Comparison of ENCODE assay signal across 7 mouse cellular contexts in genomic region chr9:108119891-108120411, GRCm38 (mm10). TPM values are rescaled to one million over a fixed set of nuclear protein-coding genes. Genes with fewer than 3 reads are reported as not detected.
DNase-seq lines count a peak whose midpoint lies in the region; ATAC-seq and TF ChIP-seq lines count a peak whose summit lies in the region.

No protein-coding gene starts in this region.

- WGBS in heart, embryonic 15.5 days = 19% methylated on average over 8 of the region's 11 CpGs
- 68% methylated on average over 5 of the region's 11 CpGs for whole genome bisulfite sequencing in limb, embryonic 14.5 days
- WGBS in stomach, postnatal 0 days = 14% methylated on average over 8 of the region's 11 CpGs

- H3K4me2 ChIP-seq in heart, embryonic 15.5 days = peak overlapping the region; percentile 38; the same call in 1 of the 2 replicates
- no peak overlapping the region for H3K4me2 ChIP-seq in limb, embryonic 14.5 days (replicated peaks; ENCODE audit: low read depth, low read length, severe bottlenecking)
- peak overlapping the region; percentile 14; the same call in 1 of the 2 replicates for H3K4me2 ChIP-seq in stomach, postnatal 0 days (replicated peaks; ENCODE audit: low read depth)

- no peak for TF ChIP-seq CTCF in stomach, postnatal 0 days (IDR thresholded peaks at IDR 0.05; ENCODE audit: low read depth)

- H3K9me3 ChIP-seq in heart, embryonic 15.5 days (replicated peaks) = no peaks in the 10 kb centered on the region
- no peaks in the 10 kb centered on the region for H3K9me3 ChIP-seq in limb, embryonic 14.5 days (ENCODE audit: control insufficient read depth, low read length)
- no peaks in the 10 kb centered on the region for H3K9me3 ChIP-seq in stomach, postnatal 0 days (ENCODE audit: control insufficient read depth, low read length)

- H3K27me3 ChIP-seq in heart, embryonic 15.5 days = peaks cover 11% of the 10 kb centered on the region
- no peaks in the 10 kb centered on the region for H3K27me3 ChIP-seq in limb, embryonic 14.5 days (ENCODE audit: control insufficient read depth, insufficient read depth, low read length)
- no peaks in the 10 kb centered on the region for H3K27me3 ChIP-seq in stomach, postnatal 0 days (ENCODE audit: control insufficient read depth, insufficient read depth, low read length)

- no peak for TF ChIP-seq EP300 in stomach, postnatal 0 days (optimal IDR thresholded peaks at IDR 0.05)

- peak overlapping the region; percentile 43; the same call in 1 of the 2 replicates for H3K9ac ChIP-seq in heart, embryonic 15.5 days
- H3K9ac ChIP-seq in limb, embryonic 14.5 days (ENCODE audit: low read depth, low read length, severe bottlenecking) = no peak overlapping the region
- no peak overlapping the region for H3K9ac ChIP-seq in stomach, postnatal 0 days (ENCODE audit: low read length)

- no peak for TF ChIP-seq POLR2A in limb, embryonic 14.5 days (IDR thresholded peaks at IDR 0.05; ENCODE audit: borderline replicate concordance, extremely low read depth, insufficient read depth, insufficient read length)

- H3K4me3 ChIP-seq in heart, embryonic 15.5 days = no peak overlapping the region
- no peak overlapping the region for H3K4me3 ChIP-seq in limb, embryonic 14.5 days (replicated peaks; ENCODE audit: low read length)
- H3K4me3 ChIP-seq in stomach, postnatal 0 days (ENCODE audit: low read depth, low read length) = no peak overlapping the region

- peak overlapping the region; percentile 87 for H3K27ac ChIP-seq in heart, embryonic 15.5 days
- H3K27ac ChIP-seq in limb, embryonic 14.5 days (replicated peaks; ENCODE audit: low read depth, low read length) = 0 out of 2 replicates have a peak overlapping the region, but pooled peaks have one; percentile 41
- peak overlapping the region; percentile 69 for H3K27ac ChIP-seq in stomach, postnatal 0 days (replicated peaks)

- H3K4me1 ChIP-seq in heart, embryonic 15.5 days (replicated peaks) = peaks cover 17% of the 10 kb centered on the region
- H3K4me1 ChIP-seq in limb, embryonic 14.5 days (ENCODE audit: control insufficient read depth, insufficient read depth, low read length) = peaks cover 10% of the 10 kb centered on the region; the same call in 1 of the 2 replicates
- peaks cover 3% of the 10 kb centered on the region; the same call in 1 of the 2 replicates for H3K4me1 ChIP-seq in stomach, postnatal 0 days (replicated peaks; ENCODE audit: control insufficient read depth, insufficient read depth)

- DNase-seq in ovary, adult 18-20 months (ENCODE audit: low spot score) = peak; percentile 55
- DNase-seq in ovary, postnatal 14 days (ENCODE audit: low spot score) = no peak
- DNase-seq in limb, embryonic 14.5 days (ENCODE audit: low spot score) = no peak
- peak; percentile 94 for DNase-seq in stomach, postnatal 0 days (ENCODE audit: low spot score)
- no peak for DNase-seq in B cell, adult 2 months
- DNase-seq in layer of hippocampus, postnatal 10 days (ENCODE audit: low spot score in 2 of 2) = no peak

- peak; percentile 90 for ATAC-seq in heart, embryonic 15.5 days (replicated peaks; ENCODE audit: insufficient number of reproducible peaks, insufficient read depth, low FRiP score, low read depth)
- peak; percentile 39; the same call in 1 of the 2 replicates for ATAC-seq in limb, embryonic 14.5 days (ENCODE audit: low FRiP score, low read depth)
- ATAC-seq in stomach, postnatal 0 days (ENCODE audit: low FRiP score, low TSS enrichment) = peak; percentile 96

- no peaks in the 10 kb centered on the region for H3K36me3 ChIP-seq in heart, embryonic 15.5 days
- H3K36me3 ChIP-seq in limb, embryonic 14.5 days (ENCODE audit: control insufficient read depth, insufficient read depth, low read length) = no peaks in the 10 kb centered on the region
- no peaks in the 10 kb centered on the region for H3K36me3 ChIP-seq in stomach, postnatal 0 days (ENCODE audit: control insufficient read depth, insufficient read depth, low read length)

RNA-seq across cellular contexts. Expression of gene Apeh, which starts 25.5 kb away (rescaled TPM):
- polyA plus RNA-seq in heart, embryonic 15.5 days (2015; fragmentation: Nextera tagmentation; extraction: Ambion mirVana) = 46.4 and 65.9 TPM in 2 replicates
- 55.6 and 64.6 TPM in 2 replicates for polyA plus RNA-seq in limb, embryonic 14.5 days (2012; rRNA removed)
- 38.6 and 41.3 TPM in 2 replicates for polyA plus RNA-seq in limb, embryonic 14.5 days (2014; fragmentation: Nextera tagmentation; extraction: Ambion mirVana)
- 35.4 and 38.4 TPM in 2 replicates for polyA plus RNA-seq in stomach, postnatal 0 days (2015; fragmentation: Nextera tagmentation; extraction: Ambion mirVana)
- 10 to 100 TPM; 41.0 to 46.7 TPM for total RNA-seq in layer of hippocampus, postnatal 10 days (2021)

RNA-seq across cellular contexts. Expression of gene Rnf123, which starts 36.8 kb away (rescaled TPM):
- 29.8 and 33.3 TPM in 2 replicates for polyA plus RNA-seq in heart, embryonic 15.5 days (2015; fragmentation: Nextera tagmentation; extraction: Ambion mirVana)
- polyA plus RNA-seq in limb, embryonic 14.5 days (2012; rRNA removed) = 67.9 and 89.0 TPM in 2 replicates
- polyA plus RNA-seq in limb, embryonic 14.5 days (2014; fragmentation: Nextera tagmentation; extraction: Ambion mirVana) = 32.4 and 33.0 TPM in 2 replicates
- polyA plus RNA-seq in stomach, postnatal 0 days (2015; fragmentation: Nextera tagmentation; extraction: Ambion mirVana) = 13.8 and 15.7 TPM in 2 replicates
- total RNA-seq in layer of hippocampus, postnatal 10 days (2021) = 10 to 100 TPM; 82.4 to 90.0 TPM

RNA-seq across cellular contexts. Expression of gene Mst1, which starts 39.7 kb away (rescaled TPM):
- 0.81 TPM in 1 of 2 replicates, not detected in the other for polyA plus RNA-seq in heart, embryonic 15.5 days (2015; fragmentation: Nextera tagmentation; extraction: Ambion mirVana)
- 0.93 and 1.1 TPM in 2 replicates for polyA plus RNA-seq in limb, embryonic 14.5 days (2012; rRNA removed)
- polyA plus RNA-seq in limb, embryonic 14.5 days (2014; fragmentation: Nextera tagmentation; extraction: Ambion mirVana) = 1.3 and 1.6 TPM in 2 replicates
- polyA plus RNA-seq in stomach, postnatal 0 days (2015; fragmentation: Nextera tagmentation; extraction: Ambion mirVana) = 4.4 and 4.8 TPM in 2 replicates
- not detected for total RNA-seq in layer of hippocampus, postnatal 10 days (2021)

Comparison
In these comparisons a context has a peak if more than half of its experiments do, and no peak if none do; other contexts are left out.
1. DNase-seq: peak in ovary, adult 18-20 months (single experiment) and stomach, postnatal 0 days (single experiment); none in ovary, postnatal 14 days (single experiment), limb, embryonic 14.5 days (single experiment), B cell, adult 2 months (0 of 2) and layer of hippocampus, postnatal 10 days (0 of 2).
2. ATAC-seq: peak in every context shown above with its lines; median percentile 96 in stomach, postnatal 0 days; 90 in heart, embryonic 15.5 days; 39 in limb, embryonic 14.5 days.
3. Peak in every context shown above with its lines, with median percentiles within 50 percentile points of each other: H3K27ac ChIP-seq.